Mouse (Mus musculus): ENCODE results near the gene 4931422A03Rik. TPM values are rescaled to one million over a fixed set of nuclear protein-coding genes. Genes with fewer than 3 reads are reported as not detected.
"Not testable (repeated sequence)": the region's sequence is repeated elsewhere in the genome, so short reads cannot be mapped to it uniquely, and the experiment has no call there.

The 4931422A03Rik gene
- polyA plus RNA-seq, 1 experiment from 2014 or later = 1.0 TPM

DNA sequence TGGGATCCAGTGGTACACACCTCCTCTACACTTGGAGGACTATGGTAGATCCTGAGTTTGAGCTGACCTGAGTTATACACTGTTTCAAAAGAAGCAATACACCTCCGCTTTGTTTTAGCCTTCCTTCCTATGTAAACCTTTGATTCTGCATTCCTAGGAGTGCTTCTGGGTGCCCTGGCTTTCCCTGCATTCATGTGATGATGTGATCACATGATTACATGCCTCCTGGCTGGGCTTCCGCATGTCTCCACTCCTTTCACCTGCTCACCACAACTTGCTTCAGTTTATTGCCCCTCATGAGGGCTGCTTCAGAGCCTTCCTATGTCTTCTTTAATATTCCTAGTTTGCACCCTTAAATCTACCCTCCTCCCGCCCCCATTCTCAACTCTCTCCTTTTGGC, 3.9 kb upstream of the 4931422A03Rik start:
- Histone ChIP-seq H3K27me3 (replicated peaks; ENCODE audit: control insufficient read depth, insufficient read depth, low read length) (no peaks in the 10 kb centered on the region), H3K4me2 (ENCODE audit: low read depth, low read length) (no peak overlapping the region), H3K27ac (ENCODE audit: low read length) (no peak overlapping the region), H3K9me3 (ENCODE audit: control insufficient read depth, low read length) (no peaks in the 10 kb centered on the region), H3K4me3 (ENCODE audit: low read length) (no peak overlapping the region), H3K9ac (ENCODE audit: low read depth, low read length) (no peak overlapping the region), H3K4me1 (ENCODE audit: control insufficient read depth, insufficient read depth, low read length) (peaks cover 12% of the 10 kb centered on the region), H3K36me3 (ENCODE audit: control insufficient read depth, insufficient read depth, low read length) (0 out of 2 replicates have a peak, but pooled peaks cover under 1% of the 10 kb centered on the region)
- 86% methylated on average over 3 of the region's 3 CpGs for WGBS
- ATAC-seq = no peak

DNA sequence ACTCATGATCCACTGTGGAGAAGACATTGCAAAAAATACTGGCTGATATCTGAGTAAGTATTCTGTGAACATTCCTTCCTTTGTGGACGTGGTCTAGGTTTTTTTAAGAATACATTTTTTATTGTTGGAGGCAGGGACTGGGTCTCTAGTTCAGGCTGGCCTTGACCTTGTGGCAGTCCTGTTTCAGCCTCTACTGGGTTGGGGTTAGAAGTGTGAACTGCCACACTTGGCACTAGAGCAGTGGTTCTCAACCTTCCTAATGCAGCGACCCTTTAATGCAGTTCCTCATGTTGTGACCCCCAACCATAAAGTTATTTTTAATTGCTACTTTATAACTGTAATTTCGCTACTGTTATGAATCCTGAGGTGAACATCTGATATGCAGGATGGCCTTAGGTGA, 2.2 kb upstream of the 4931422A03Rik start:
- H3K4me2 ChIP-seq (ENCODE audit: low read depth, low read length) = no peak overlapping the region
- ATAC-seq = no peak
- no peak overlapping the region for H3K4me3 ChIP-seq (ENCODE audit: low read length)
- H3K9me3 ChIP-seq (ENCODE audit: control insufficient read depth, low read length) = no peaks in the 10 kb centered on the region
- H3K27me3 ChIP-seq (replicated peaks; ENCODE audit: control insufficient read depth, insufficient read depth, low read length) = no peaks in the 10 kb centered on the region
- no peak overlapping the region for H3K27ac ChIP-seq (ENCODE audit: low read length)
- no peaks in the 10 kb centered on the region for H3K36me3 ChIP-seq (ENCODE audit: control insufficient read depth, insufficient read depth, low read length)
- WGBS = 80% methylated on average over 3 of the region's 3 CpGs
- H3K9ac ChIP-seq (ENCODE audit: low read depth, low read length) = no peak overlapping the region
- H3K4me1 ChIP-seq (ENCODE audit: control insufficient read depth, insufficient read depth, low read length) = peaks cover 12% of the 10 kb centered on the region

DNA sequence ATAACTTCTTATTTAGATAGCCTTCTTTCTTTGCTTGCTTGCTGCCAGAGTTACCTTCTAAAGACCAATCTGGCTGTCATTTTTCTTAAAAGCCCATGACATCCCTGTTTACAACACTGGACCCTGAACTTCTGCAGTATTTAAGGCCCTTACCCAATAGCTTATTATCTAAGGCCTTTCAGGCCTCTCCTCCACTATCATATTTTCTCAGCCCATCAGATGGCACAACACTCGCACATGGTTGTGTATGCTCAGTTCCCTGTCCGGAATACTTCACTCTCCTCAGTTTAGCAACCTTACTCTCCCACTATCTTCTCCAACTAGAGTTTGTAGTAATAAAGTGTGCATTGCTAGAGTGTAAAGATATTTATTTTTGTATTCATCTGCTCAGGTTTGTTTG, 913 bp upstream of the 4931422A03Rik start:
- H3K36me3 ChIP-seq (ENCODE audit: control insufficient read depth, insufficient read depth, low read length) = no peaks in the 10 kb centered on the region
- 66% methylated on average over 2 of the region's 2 CpGs for WGBS
- no peaks in the 10 kb centered on the region for H3K9me3 ChIP-seq (ENCODE audit: control insufficient read depth, low read length)
- H3K4me2 ChIP-seq (ENCODE audit: low read depth, low read length) = peak overlapping the region; percentile 76
- H3K9ac ChIP-seq (ENCODE audit: low read depth, low read length) = no peak overlapping the region
- no peak overlapping the region for H3K27ac ChIP-seq (ENCODE audit: low read length)
- peaks cover 12% of the 10 kb centered on the region for H3K4me1 ChIP-seq (ENCODE audit: control insufficient read depth, insufficient read depth, low read length)
- 0 out of 2 replicates have a peak, but pooled peaks have one; percentile 21 for ATAC-seq
- no peaks in the 10 kb centered on the region for H3K27me3 ChIP-seq (replicated peaks; ENCODE audit: control insufficient read depth, insufficient read depth, low read length)
- H3K4me3 ChIP-seq (ENCODE audit: low read length) = peak overlapping the region; percentile 98

DNA sequence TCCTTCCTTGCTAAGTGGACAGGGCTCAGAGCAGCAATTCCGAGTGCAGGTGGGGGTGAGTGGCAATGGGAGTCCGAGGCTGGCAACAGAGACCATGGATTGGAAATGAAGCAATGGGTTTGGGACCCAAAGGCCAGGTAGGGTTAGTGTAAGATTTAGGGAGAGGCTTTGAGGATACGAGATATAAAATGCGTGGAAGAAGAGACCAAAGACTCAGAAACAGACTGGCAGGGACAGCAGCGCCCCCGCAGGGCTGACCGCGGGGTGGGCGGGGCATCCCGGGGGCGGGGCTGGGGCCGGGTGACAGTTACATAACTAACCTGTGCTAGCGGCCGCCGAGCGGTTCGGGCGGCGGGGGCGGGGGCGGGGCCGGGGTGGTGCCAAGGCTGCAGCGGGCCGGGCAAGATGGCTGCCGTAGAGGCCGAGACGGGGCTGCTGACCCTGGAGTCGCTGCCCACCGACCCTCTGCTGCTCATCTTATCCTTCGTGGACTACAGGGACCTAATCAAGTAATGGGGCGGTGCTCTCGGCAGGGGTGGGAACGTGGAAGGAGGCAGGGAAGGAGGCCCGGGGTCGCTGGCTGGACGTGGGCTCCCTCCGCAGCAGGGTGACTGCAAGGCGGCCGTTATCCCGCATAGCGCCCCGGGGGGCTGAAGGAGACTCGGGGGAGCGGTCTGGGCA, 563 bp downstream of the 4931422A03Rik start, which contains the start of gene Fbxo3:
Gene Fbxo3, plus strand, starts transcription at position 264 of the 681 bp plus-strand sequence.
- H3K4me2 ChIP-seq (ENCODE audit: low read depth, low read length) = peak within 1 kb of the TSS; percentile 76
- H3K27ac ChIP-seq (ENCODE audit: low read length) = peak within 1 kb of the TSS; percentile 54
- no peaks in the 10 kb centered on the region for H3K36me3 ChIP-seq (ENCODE audit: control insufficient read depth, insufficient read depth, low read length)
- ATAC-seq = peak; percentile 98
- peak within 1 kb of the TSS; percentile 98 for H3K4me3 ChIP-seq (ENCODE audit: low read length)
- peaks cover 12% of the 10 kb centered on the region for H3K4me1 ChIP-seq (ENCODE audit: control insufficient read depth, insufficient read depth, low read length)
- under 1% methylated on average over 39 of the region's 44 CpGs for WGBS
- no peaks in the 10 kb centered on the region for H3K27me3 ChIP-seq (replicated peaks; ENCODE audit: control insufficient read depth, insufficient read depth, low read length)
- no peaks in the 10 kb centered on the region for H3K9me3 ChIP-seq (ENCODE audit: control insufficient read depth, low read length)
- H3K9ac ChIP-seq (ENCODE audit: low read depth, low read length) = peak within 1 kb of the TSS; percentile 99

DNA sequence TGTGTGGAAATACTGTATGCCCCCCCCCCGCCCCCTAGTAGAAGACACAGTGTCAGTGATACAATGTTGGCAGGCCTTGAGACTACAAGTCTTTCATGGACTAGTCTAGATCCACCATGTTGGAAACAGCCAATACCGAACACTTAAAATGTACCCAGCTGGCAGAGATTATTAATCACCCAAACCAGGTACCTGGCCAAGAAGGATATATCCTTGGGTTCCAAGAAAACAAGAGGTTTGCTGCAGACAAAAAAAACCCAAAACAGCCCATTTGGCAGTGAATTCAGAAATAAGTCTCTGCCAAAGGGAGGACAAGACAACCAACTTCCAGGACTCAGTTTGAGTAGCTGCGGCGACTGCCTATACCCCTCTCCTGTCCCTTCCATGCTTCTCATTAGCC, 3.5 kb downstream of the 4931422A03Rik start:
- Histone ChIP-seq H3K4me3 (ENCODE audit: low read length) (no peak overlapping the region), H3K9ac (ENCODE audit: low read depth, low read length) (no peak overlapping the region), H3K4me2 (ENCODE audit: low read depth, low read length) (no peak overlapping the region), H3K9me3 (ENCODE audit: control insufficient read depth, low read length) (no peaks in the 10 kb centered on the region), H3K36me3 (ENCODE audit: control insufficient read depth, insufficient read depth, low read length) (no peaks in the 10 kb centered on the region), H3K4me1 (ENCODE audit: control insufficient read depth, insufficient read depth, low read length) (peaks cover 9% of the 10 kb centered on the region), H3K27me3 (replicated peaks; ENCODE audit: control insufficient read depth, insufficient read depth, low read length) (no peaks in the 10 kb centered on the region), H3K27ac (ENCODE audit: low read length) (no peak overlapping the region)
- no peak for ATAC-seq
- WGBS = 88% methylated on average over 4 of the region's 4 CpGs

DNA sequence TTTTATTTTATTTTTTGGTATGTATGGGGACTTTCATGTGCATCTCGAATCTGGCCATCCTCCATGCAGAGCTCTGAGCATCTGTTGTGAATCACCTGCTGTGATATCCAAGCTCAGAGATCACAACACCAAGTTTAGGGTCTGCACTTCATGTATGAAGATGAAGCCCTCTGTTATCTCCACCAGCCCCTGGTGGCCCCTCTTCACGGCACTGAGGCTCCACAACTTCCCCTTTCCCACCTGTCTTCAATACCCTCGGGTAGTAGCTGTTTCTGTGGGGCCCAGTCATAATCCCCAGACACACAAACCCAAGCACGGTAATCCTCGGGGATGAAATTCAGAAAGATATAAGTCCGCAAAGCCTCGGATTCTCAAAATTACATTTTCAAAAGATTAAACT, 5.1 kb downstream of the 4931422A03Rik start:
- WGBS = 79% methylated on average over 7 of the region's 7 CpGs
- H3K36me3 ChIP-seq (ENCODE audit: control insufficient read depth, insufficient read depth, low read length) = no peaks in the 10 kb centered on the region
- no peak overlapping the region for H3K4me3 ChIP-seq (ENCODE audit: low read length)

DNA sequence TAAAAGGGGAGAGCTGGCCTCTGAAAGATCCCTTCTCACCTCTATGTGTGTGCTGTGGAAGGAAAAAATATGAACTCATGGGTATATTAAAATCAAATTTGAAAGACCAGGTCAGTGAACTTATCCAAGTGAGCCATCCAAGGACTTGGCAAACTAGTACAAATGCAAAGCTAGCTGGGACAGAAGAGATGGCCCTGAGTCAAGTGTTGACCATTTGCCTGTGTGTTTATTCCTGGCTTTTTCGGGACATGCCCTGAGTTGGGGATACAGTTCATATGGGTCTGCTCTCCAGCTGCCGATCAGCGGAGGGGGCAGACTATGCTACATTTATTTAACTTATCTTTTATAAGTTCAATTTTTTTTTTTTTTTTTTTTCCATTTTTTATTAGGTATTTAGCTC, 19.3 kb downstream of the 4931422A03Rik start:
- ATAC-seq; H3K4me1 ChIP-seq (ENCODE audit: control insufficient read depth, insufficient read depth, low read length); H3K4me2 ChIP-seq (ENCODE audit: low read depth, low read length); H3K4me3 ChIP-seq (ENCODE audit: low read length); H3K36me3 ChIP-seq (ENCODE audit: control insufficient read depth, insufficient read depth, low read length); H3K9me3 ChIP-seq (ENCODE audit: control insufficient read depth, low read length); H3K27me3 ChIP-seq (replicated peaks; ENCODE audit: control insufficient read depth, insufficient read depth, low read length); H3K27ac ChIP-seq (ENCODE audit: low read length); H3K9ac ChIP-seq (ENCODE audit: low read depth, low read length): not testable (repeated sequence)
- 92% methylated on average over 3 of the region's 3 CpGs for WGBS

More for the DNA sequence above, 5.1 kb downstream of the 4931422A03Rik start:
- Histone ChIP-seq H3K27ac (ENCODE audit: low read length) (no peak overlapping the region), H3K4me1 (ENCODE audit: control insufficient read depth, insufficient read depth, low read length) (peaks cover 3% of the 10 kb centered on the region), H3K9me3 (ENCODE audit: control insufficient read depth, low read length) (no peaks in the 10 kb centered on the region), H3K4me2 (ENCODE audit: low read depth, low read length) (no peak overlapping the region), H3K9ac (ENCODE audit: low read depth, low read length) (no peak overlapping the region), H3K27me3 (replicated peaks; ENCODE audit: control insufficient read depth, insufficient read depth, low read length) (no peaks in the 10 kb centered on the region)
- no peak for ATAC-seq

DNA sequence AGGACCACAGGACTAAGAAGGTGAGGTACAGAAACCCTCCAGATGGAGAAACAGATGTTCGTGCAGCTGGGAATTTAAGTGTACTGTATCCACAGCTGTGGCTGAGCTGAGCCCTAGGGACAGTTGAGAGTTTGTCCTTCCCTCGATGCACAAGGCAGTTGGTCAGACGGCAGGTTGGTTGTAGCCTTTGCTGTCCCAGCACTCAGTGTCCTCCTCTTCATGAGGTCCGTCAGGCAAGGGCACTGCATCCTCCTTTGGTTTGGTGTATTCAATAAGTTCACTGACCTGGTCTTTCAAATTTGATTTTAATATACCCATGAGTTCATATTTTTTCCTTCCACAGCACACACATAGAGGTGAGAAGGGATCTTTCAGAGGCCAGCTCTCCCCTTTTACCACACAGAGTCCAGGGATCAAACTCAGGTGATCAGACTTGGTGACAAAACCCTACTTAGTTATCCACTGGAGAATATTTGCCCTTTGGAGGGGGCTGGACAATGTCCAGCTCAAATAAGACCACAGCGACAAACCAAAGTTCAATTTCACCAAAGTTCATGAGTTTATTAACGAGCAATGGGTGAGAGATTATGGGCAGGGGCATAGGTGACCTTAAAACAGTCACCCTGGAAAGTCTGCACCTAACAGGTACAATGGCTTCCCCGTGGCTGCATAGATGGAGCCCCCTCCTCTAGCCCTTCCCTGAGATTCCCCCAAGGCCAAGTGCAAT, 20.2 kb downstream of the 4931422A03Rik start:
- no peaks in the 10 kb centered on the region for H3K27me3 ChIP-seq (replicated peaks; ENCODE audit: control insufficient read depth, insufficient read depth, low read length)
- no peak overlapping the region for H3K4me2 ChIP-seq (ENCODE audit: low read depth, low read length)
- WGBS = 78% methylated on average over 7 of the region's 7 CpGs
- H3K9ac ChIP-seq (ENCODE audit: low read depth, low read length) = no peak overlapping the region
- no peaks in the 10 kb centered on the region for H3K9me3 ChIP-seq (ENCODE audit: control insufficient read depth, low read length)
- no peak overlapping the region for H3K27ac ChIP-seq (ENCODE audit: low read length)
- no peaks in the 10 kb centered on the region for H3K36me3 ChIP-seq (ENCODE audit: control insufficient read depth, insufficient read depth, low read length)
- no peak for ATAC-seq
- H3K4me3 ChIP-seq (ENCODE audit: low read length) = no peak overlapping the region
- H3K4me1 ChIP-seq (ENCODE audit: control insufficient read depth, insufficient read depth, low read length) = no peaks in the 10 kb centered on the region

DNA sequence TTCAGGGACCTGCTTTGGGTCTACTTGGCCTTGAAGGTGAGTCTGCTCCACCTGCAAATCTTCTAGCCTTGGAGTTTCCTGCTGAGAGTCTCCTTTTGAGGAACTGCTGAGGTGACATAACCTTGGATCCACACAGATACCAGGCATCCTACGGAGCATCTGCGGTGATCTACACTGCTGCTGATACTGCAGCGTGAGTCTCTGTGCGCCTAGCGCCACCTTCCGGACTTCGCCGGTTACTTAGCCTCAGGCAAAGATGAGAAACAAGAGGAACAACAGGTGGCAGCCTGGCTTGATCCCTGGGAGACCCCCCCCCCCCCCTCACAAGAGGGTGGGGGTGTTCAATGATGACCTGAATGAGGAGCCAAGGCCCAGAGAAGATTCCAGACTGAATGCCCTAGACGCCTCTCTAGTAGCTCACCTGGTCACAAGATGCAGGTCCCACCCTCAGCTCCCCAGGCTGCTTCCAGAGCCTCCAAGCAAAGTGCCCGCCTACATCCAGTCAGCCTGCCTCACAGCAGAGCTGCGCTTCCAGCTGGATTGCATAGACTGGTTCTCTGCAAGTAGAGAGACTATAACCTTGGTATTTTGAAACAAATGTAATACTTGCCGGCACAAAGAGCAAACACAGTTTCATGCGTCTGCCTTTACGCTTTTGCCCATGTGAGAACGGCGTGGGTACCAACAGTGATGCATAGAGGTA, 25.3 kb downstream of the 4931422A03Rik start:
- Histone ChIP-seq H3K4me2 (ENCODE audit: low read depth, low read length) (no peak overlapping the region), H3K4me1 (ENCODE audit: control insufficient read depth, insufficient read depth, low read length) (no peaks in the 10 kb centered on the region)
- ATAC-seq = no peak

More for the DNA sequence above, 25.3 kb downstream of the 4931422A03Rik start:
- Histone ChIP-seq H3K36me3 (ENCODE audit: control insufficient read depth, insufficient read depth, low read length) (no peaks in the 10 kb centered on the region), H3K4me3 (ENCODE audit: low read length) (no peak overlapping the region), H3K9me3 (ENCODE audit: control insufficient read depth, low read length) (0 out of 2 replicates have a peak, but pooled peaks cover 3% of the 10 kb centered on the region), H3K27ac (ENCODE audit: low read length) (no peak overlapping the region), H3K9ac (ENCODE audit: low read depth, low read length) (no peak overlapping the region), H3K27me3 (replicated peaks; ENCODE audit: control insufficient read depth, insufficient read depth, low read length) (no peaks in the 10 kb centered on the region)
- WGBS = 33% methylated on average over 16 of the region's 16 CpGs

Measured in intestine, embryonic 16.5 days (tissue).